Mouse (Mus musculus): Measurements from ENCODE around the gene Npas2.

DNA sequence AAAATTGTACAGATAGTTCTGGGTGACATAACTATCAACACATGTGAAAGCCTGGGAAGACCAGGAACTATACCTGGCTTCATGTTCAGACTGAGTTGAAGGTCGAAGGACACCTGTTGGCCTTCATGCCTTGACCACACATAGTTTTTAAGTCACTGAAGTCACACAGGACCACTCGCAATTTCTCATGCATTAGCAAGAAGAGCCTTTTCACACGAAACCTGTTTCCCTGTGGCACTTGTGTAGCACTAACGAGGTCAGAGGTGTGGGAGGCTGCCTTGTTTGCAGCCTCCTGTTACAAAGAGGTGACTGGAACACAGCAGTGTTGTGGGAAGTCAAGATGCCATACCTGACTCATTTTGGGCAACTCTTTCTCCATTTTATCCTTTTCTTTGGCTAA is 179.8 kb downstream of the Npas2 start:
- TF ChIP-seq CTCF (IDR thresholded peaks at IDR 0.05; ENCODE audit: extremely low read depth, insufficient read depth, insufficient read length, insufficient replicate concordance) (no peak), POLR2A (IDR thresholded peaks at IDR 0.05; ENCODE audit: low read depth, low read length) (no peak)

All from spleen, adult 2 months (tissue).